Comparison of ENCODE assay signal across 15 mouse cellular contexts in the genomic region with DNA sequence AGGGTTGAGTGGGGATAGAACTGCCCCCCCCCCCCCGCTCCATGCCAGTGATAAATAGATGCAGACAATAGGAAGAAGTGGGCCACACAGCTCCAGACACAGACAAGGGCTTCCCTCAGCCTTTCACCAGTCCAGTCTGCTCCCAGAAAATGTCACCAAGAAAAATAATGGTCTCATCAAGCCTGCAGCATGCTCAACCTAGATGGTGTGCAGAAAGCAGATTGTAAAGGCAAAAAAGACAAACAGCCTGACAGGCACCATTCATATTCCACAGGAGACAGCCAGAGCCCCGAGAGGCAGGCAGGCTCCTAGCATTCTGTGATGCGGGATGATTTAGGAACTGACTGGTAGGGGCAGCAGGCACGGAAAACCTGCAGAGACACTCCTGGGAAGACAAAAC. TPM values are rescaled to one million over a fixed set of nuclear protein-coding genes. Genes with fewer than 3 reads are reported as not detected.
A peak's percentile ranks its signal among the peaks of the same experiment; 100 is the strongest.
DNase-seq lines count a peak whose midpoint lies in the region; ATAC-seq lines count a peak whose summit lies in the region.
"Had no signal": no experiment of that assay in that cellular context is flagged by ENCODE, and none has a peak within 500 bp of the region (broad histone marks: within the 10 kb centered on the region; RNA-seq: fewer than 3 reads in every experiment).

No protein-coding gene starts in this region.

- H3K4me2 ChIP-seq in hindbrain, embryonic 16.5 days (ENCODE audit: low read length), result no peak overlapping the region
- H3K4me2 ChIP-seq in neural tube, embryonic 12.5 days (replicated peaks), result peak overlapping the region; percentile 31; the same call in 1 of the 2 replicates
- H3K4me2 ChIP-seq: midbrain, embryonic 12.5 days had no signal

- DNase-seq in embryo, embryonic 10 days (ENCODE audit: low spot score), result peak; percentile 54
- DNase-seq in embryo, embryonic 9.5 days (ENCODE audit: extremely low spot score), result no peak
- DNase-seq in embryo, embryonic 11 days, result peak; percentile 50
- DNase-seq in layer of hippocampus, postnatal 36 days, result no peak
- no peak for DNase-seq in gastrocnemius, adult 18-20 months (ENCODE audit: low spot score)
- DNase-seq in urinary bladder, postnatal 36 days (ENCODE audit: low spot score in 2 of 2), result no peak
- DNase-seq: cerebellum, postnatal 36 days; heart, postnatal 10 days had no signal

- H3K9ac ChIP-seq in hindbrain, embryonic 16.5 days (ENCODE audit: low read depth, low read length), result no peak overlapping the region
- H3K9ac ChIP-seq in neural tube, embryonic 12.5 days, result no peak overlapping the region
- H3K9ac ChIP-seq: midbrain, embryonic 12.5 days had no signal

- H3K27me3 ChIP-seq in hindbrain, embryonic 16.5 days (replicated peaks; ENCODE audit: control insufficient read depth, insufficient read depth, low read length), result no peaks in the 10 kb centered on the region
- no peaks in the 10 kb centered on the region for H3K27me3 ChIP-seq in neural tube, embryonic 12.5 days (replicated peaks)
- H3K27me3 ChIP-seq: CH12.LX; midbrain, embryonic 12.5 days; Patski had no signal

- 20% methylated on average over 4 of the region's 4 CpGs for WGBS in hindbrain, embryonic 16.5 days
- WGBS in neural tube, embryonic 12.5 days, result 17% methylated on average over 4 of the region's 4 CpGs

- H3K36me3 ChIP-seq in hindbrain, embryonic 16.5 days (ENCODE audit: control insufficient read depth, insufficient read depth, low read length), result no peaks in the 10 kb centered on the region
- no peaks in the 10 kb centered on the region for H3K36me3 ChIP-seq in neural tube, embryonic 12.5 days
- H3K36me3 ChIP-seq: midbrain, embryonic 12.5 days had no signal

- no peaks in the 10 kb centered on the region for H3K9me3 ChIP-seq in hindbrain, embryonic 16.5 days (ENCODE audit: control insufficient read depth, low read length)
- no peaks in the 10 kb centered on the region for H3K9me3 ChIP-seq in neural tube, embryonic 12.5 days
- H3K9me3 ChIP-seq: midbrain, embryonic 12.5 days had no signal

- peak; percentile 82 for ATAC-seq in hindbrain, embryonic 16.5 days
- peak; percentile 66 for ATAC-seq in neural tube, embryonic 12.5 days (ENCODE audit: low FRiP score, low read depth)
- ATAC-seq: forebrain, embryonic 14.5 days; Patski had no signal

- peaks cover 5% of the 10 kb centered on the region for H3K4me1 ChIP-seq in hindbrain, embryonic 16.5 days (ENCODE audit: control insufficient read depth, insufficient read depth, low read depth, low read length)
- peaks cover 11% of the 10 kb centered on the region for H3K4me1 ChIP-seq in neural tube, embryonic 12.5 days

- no peak overlapping the region for H3K27ac ChIP-seq in hindbrain, embryonic 16.5 days (ENCODE audit: low read depth, low read length)
- no peak overlapping the region for H3K27ac ChIP-seq in neural tube, embryonic 12.5 days
- H3K27ac ChIP-seq: midbrain, embryonic 12.5 days had no signal

- no peak overlapping the region for H3K4me3 ChIP-seq in hindbrain, embryonic 16.5 days (ENCODE audit: low read length)
- no peak overlapping the region for H3K4me3 ChIP-seq in neural tube, embryonic 12.5 days
- H3K4me3 ChIP-seq: midbrain, embryonic 12.5 days had no signal

RNA-seq across cellular contexts. Expression of gene Crabp1, which starts 45.4 kb away (rescaled TPM):
- 225 and 236 TPM in 2 replicates for polyA plus RNA-seq in hindbrain, embryonic 16.5 days (2015; fragmentation: Nextera tagmentation; extraction: Ambion mirVana)
- polyA plus RNA-seq in neural tube, embryonic 12.5 days (2016; fragmentation: Nextera tagmentation; extraction: Ambion mirVana), result 644 and 768 TPM in 2 replicates
- 1 to 10 TPM; 1.2 TPM for total RNA-seq in layer of hippocampus, postnatal 36 days (2021)
- total RNA-seq in gastrocnemius, adult 18-20 months (2021), result under 1 TPM; 0.80 to 0.88 TPM
- total RNA-seq: CH12.LX; heart, adult 8-10 months; heart, postnatal 10 days had no signal
- polyA plus RNA-seq: Patski had no signal

RNA-seq across cellular contexts. Expression of gene Ireb2, which starts 53.6 kb away (rescaled TPM):
- polyA plus RNA-seq in hindbrain, embryonic 16.5 days (2015; fragmentation: Nextera tagmentation; extraction: Ambion mirVana), result 28.1 and 34.7 TPM in 2 replicates
- polyA plus RNA-seq in neural tube, embryonic 12.5 days (2016; fragmentation: Nextera tagmentation; extraction: Ambion mirVana), result 59.6 and 64.5 TPM in 2 replicates
- total RNA-seq in layer of hippocampus, postnatal 36 days (2021), result 10 to 100 TPM; 53.1 to 56.3 TPM
- total RNA-seq in gastrocnemius, adult 18-20 months (2021), result 10 to 100 TPM; 16.6 to 17.7 TPM

Comparison
In these comparisons a context has a peak if more than half of its experiments do, and no peak if none do; other contexts are left out.
1. DNase-seq: peak in embryo, embryonic 10 days (single experiment) and embryo, embryonic 11 days (single experiment); none in embryo, embryonic 9.5 days (single experiment), layer of hippocampus, postnatal 36 days (0 of 2), gastrocnemius, adult 18-20 months (single experiment) and urinary bladder, postnatal 36 days (0 of 2).